Mouse (Mus musculus): ENCODE data around the gene Tmem80. TPM values are rescaled to one million over a fixed set of nuclear protein-coding genes. Genes with fewer than 3 reads are reported as not detected.
A peak's percentile ranks its signal among the peaks of the same experiment; 100 is the strongest.

Tmem80 gene
- total and polyA plus RNA-seq, 2 experiments from 2014 or later: 36.4 to 42.0 TPM

DNA sequence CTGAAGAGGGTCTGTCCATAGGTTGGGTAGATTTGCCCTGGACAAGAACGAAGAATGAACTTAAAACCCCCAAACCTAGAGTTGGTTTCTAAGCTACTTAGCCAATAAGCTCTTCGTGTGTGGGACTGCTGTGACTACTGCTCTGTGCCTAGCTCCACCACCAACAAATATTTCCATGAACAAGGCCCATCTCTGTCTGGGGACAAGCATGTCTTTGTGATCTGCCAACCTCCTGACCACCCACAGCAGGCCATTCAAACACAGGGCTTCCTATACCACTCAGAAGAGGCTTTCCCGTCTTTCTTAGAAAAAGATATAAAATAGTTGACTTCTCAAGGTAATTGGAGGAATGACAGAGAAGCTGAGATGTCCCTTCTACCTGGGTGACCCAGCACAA is 37.5 kb downstream of the Tmem80 start:
- no peak for DNase-seq (ENCODE audit: low spot score)
- 66% methylated on average over 3 of the region's 3 CpGs for WGBS
- Histone ChIP-seq H3K4me1 (ENCODE audit: insufficient read depth, low read length) (no peaks in the 10 kb centered on the region), H3K4me2 (ENCODE audit: low read depth, low read length) (no peak overlapping the region), H3K4me3 (ENCODE audit: low read length) (no peak overlapping the region), H3K27me3 (ENCODE audit: insufficient read depth, low read length) (no peaks in the 10 kb centered on the region), H3K27ac (no peak overlapping the region), H3K36me3 (ENCODE audit: insufficient read depth, low read length) (no peaks in the 10 kb centered on the region), H3K9ac (replicated peaks; ENCODE audit: low read length) (no peak overlapping the region), H3K9me3 (ENCODE audit: low read length) (no peaks in the 10 kb centered on the region)
- no peak for ATAC-seq
- no peak for TF ChIP-seq CTCF (IDR thresholded peaks at IDR 0.05; ENCODE audit: low read depth)

DNA sequence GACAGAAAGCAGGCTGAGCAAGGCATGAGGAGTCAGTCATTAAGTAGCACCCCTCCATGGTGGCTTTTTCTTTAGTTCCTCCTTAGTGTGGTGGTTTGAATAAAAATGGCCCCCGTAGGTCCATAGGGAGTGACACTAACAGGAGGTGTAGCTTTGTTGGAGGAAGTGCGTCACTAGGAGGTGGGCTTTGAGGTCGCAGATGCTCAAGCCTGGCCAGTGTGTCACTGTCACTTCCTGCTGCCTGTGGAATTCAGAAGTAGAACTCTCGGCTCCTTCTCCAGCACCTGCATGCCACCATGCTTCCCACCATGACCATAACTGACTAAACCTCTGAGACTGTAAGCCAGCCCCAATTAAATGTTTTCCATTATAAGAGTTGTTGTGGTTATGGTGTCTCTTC is 39.8 kb downstream of the Tmem80 start:
- Histone ChIP-seq H3K27me3 (ENCODE audit: insufficient read depth, low read length) (no peaks in the 10 kb centered on the region), H3K4me2 (ENCODE audit: low read depth, low read length) (no peak overlapping the region), H3K4me3 (ENCODE audit: low read length) (no peak overlapping the region), H3K9ac (replicated peaks; ENCODE audit: low read length) (no peak overlapping the region), H3K4me1 (ENCODE audit: insufficient read depth, low read length) (no peaks in the 10 kb centered on the region), H3K36me3 (ENCODE audit: insufficient read depth, low read length) (no peaks in the 10 kb centered on the region), H3K9me3 (ENCODE audit: low read length) (no peaks in the 10 kb centered on the region), H3K27ac (no peak overlapping the region)
- WGBS: 84% methylated on average over 4 of the region's 4 CpGs
- DNase-seq (ENCODE audit: low spot score) (no peak), ATAC-seq (no peak)
- no peak for TF ChIP-seq CTCF (IDR thresholded peaks at IDR 0.05; ENCODE audit: low read depth)

DNA sequence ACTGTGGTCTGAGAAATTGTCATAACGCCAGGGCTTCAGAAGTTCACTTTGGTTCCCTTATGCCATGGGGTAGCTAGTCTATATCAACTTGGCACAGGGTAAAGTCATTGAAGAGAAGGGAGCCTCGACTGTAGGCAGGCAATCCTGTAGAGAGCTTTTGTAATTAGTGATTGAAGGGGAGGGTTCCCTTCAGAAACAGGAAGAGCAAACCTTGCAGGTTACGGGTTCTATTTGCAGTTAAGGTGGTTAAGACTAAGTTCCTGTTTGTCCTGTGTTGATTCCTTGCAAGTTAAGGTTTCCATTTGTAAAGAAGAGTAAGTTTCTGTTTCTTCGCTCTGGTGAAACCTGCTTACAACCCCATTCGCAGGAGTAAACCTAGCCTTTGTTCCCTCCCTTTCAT is 42.4 kb downstream of the Tmem80 start:
- no peak for TF ChIP-seq CTCF (IDR thresholded peaks at IDR 0.05; ENCODE audit: low read depth)
- Histone ChIP-seq H3K4me3 (ENCODE audit: low read length) (no peak overlapping the region), H3K36me3 (ENCODE audit: insufficient read depth, low read length) (no peaks in the 10 kb centered on the region), H3K4me1 (ENCODE audit: insufficient read depth, low read length) (no peaks in the 10 kb centered on the region), H3K4me2 (ENCODE audit: low read depth, low read length) (no peak overlapping the region), H3K27ac (no peak overlapping the region), H3K27me3 (ENCODE audit: insufficient read depth, low read length) (no peaks in the 10 kb centered on the region), H3K9me3 (ENCODE audit: low read length) (no peaks in the 10 kb centered on the region), H3K9ac (replicated peaks; ENCODE audit: low read length) (no peak overlapping the region)
- ATAC-seq (no peak), DNase-seq (ENCODE audit: low spot score) (no peak)
- 67% methylated on average over 5 of the region's 5 CpGs for WGBS

DNA sequence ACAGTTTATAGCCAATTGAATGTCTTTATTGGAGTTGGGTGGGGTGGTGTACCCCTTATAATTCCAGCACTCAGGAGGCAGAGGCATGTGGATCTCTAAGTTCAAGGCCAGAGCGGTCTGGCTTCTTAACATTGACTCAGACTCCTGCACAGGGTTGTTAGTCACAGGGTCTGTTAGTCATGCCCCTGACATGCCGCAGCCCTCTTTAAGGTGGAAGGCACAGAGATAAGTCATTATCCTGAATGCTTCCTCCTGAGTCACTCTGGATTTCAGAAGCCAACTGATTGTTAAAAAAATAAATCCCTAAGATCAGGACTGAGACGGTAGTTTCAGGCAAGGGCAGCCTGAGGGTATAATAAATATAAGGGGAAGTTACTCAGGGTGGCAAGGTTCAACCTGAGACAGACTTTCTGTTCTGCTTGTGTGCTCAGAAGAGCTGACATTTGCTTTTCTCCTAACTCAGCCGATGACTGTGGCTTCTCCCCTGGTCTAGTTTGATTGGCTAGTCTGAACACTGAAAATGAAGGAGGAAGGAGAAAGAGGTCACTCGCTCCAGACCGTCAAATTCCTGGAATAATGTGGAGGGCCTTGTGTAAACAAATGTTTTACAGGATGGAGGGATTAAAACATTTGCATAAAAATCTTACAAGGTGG is 44.5 kb downstream of the Tmem80 start:
- DNase-seq (ENCODE audit: low spot score): no peak
- H3K9me3 ChIP-seq (ENCODE audit: low read length): no peaks in the 10 kb centered on the region
- TF ChIP-seq CTCF (IDR thresholded peaks at IDR 0.05; ENCODE audit: low read depth): no peak
- ATAC-seq: no peak
- H3K4me3 ChIP-seq (ENCODE audit: low read length): no peak overlapping the region
- 72% methylated on average over 6 of the region's 6 CpGs for WGBS
- H3K4me2 ChIP-seq (ENCODE audit: low read depth, low read length): no peak overlapping the region
- H3K4me1 ChIP-seq (ENCODE audit: insufficient read depth, low read length): no peaks in the 10 kb centered on the region
- no peak overlapping the region for H3K27ac ChIP-seq
- H3K36me3 ChIP-seq (ENCODE audit: insufficient read depth, low read length): no peaks in the 10 kb centered on the region
- H3K9ac ChIP-seq (replicated peaks; ENCODE audit: low read length): no peak overlapping the region
- H3K27me3 ChIP-seq (ENCODE audit: insufficient read depth, low read length): no peaks in the 10 kb centered on the region

DNA sequence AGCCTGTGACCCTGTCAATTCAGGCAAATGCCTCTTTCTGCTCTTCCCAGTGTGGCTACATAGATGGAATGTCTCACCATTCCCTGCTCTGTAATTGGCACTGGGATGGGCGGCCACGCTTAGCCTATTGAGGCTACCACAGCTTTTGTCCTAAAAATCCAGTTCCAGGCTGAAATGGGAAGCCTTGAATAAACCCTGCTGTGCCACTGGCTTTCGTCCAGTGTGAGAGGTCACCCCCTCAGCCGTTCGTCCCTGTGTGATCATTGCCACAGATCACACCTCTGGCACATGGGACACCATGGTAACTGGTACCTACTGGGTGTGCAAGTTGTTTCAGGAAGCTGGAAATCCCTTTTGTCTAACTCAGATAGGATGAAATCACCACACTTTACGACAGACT is 46.1 kb downstream of the Tmem80 start:
- no peak overlapping the region for H3K4me2 ChIP-seq (ENCODE audit: low read depth, low read length)
- H3K36me3 ChIP-seq (ENCODE audit: insufficient read depth, low read length): no peaks in the 10 kb centered on the region
- 20% methylated on average over 6 of the region's 6 CpGs for WGBS
- ATAC-seq (peak; percentile 59; the same call in 1 of the 2 replicates), DNase-seq (ENCODE audit: low spot score) (no peak)
- no peak for TF ChIP-seq CTCF (IDR thresholded peaks at IDR 0.05; ENCODE audit: low read depth)
- no peaks in the 10 kb centered on the region for H3K9me3 ChIP-seq (ENCODE audit: low read length)
- no peak overlapping the region for H3K27ac ChIP-seq
- no peaks in the 10 kb centered on the region for H3K27me3 ChIP-seq (ENCODE audit: insufficient read depth, low read length)
- H3K9ac ChIP-seq (replicated peaks; ENCODE audit: low read length): no peak overlapping the region
- no peaks in the 10 kb centered on the region for H3K4me1 ChIP-seq (ENCODE audit: insufficient read depth, low read length)
- no peak overlapping the region for H3K4me3 ChIP-seq (ENCODE audit: low read length)

DNA sequence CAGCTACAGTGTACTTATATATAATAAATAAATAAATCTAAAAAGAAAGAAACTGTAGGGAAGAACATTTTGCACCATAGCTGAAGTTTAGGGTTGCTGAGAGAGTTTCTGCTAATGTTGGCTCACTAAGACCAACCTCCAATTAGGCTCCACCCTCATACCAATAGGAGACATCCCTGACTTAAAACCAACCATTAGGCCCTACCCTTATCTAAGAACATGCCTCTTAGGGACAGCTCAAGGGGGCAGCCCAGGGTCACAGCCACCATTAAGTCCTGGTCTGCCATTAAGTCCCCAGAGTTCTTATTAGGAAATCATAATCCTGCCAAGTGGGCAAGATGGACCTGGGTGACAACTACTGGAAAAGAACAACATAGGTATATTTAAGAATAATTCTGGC is 46.9 kb downstream of the Tmem80 start:
- Histone ChIP-seq H3K4me1 (ENCODE audit: insufficient read depth, low read length) (no peaks in the 10 kb centered on the region), H3K27ac (no peak overlapping the region), H3K9me3 (ENCODE audit: low read length) (no peaks in the 10 kb centered on the region), H3K9ac (replicated peaks; ENCODE audit: low read length) (no peak overlapping the region), H3K27me3 (ENCODE audit: insufficient read depth, low read length) (no peaks in the 10 kb centered on the region), H3K4me3 (ENCODE audit: low read length) (no peak overlapping the region), H3K4me2 (ENCODE audit: low read depth, low read length) (no peak overlapping the region), H3K36me3 (ENCODE audit: insufficient read depth, low read length) (no peaks in the 10 kb centered on the region)
- DNase-seq (ENCODE audit: low spot score): no peak
- ATAC-seq: no peak
- no peak for TF ChIP-seq CTCF (IDR thresholded peaks at IDR 0.05; ENCODE audit: low read depth)

DNA sequence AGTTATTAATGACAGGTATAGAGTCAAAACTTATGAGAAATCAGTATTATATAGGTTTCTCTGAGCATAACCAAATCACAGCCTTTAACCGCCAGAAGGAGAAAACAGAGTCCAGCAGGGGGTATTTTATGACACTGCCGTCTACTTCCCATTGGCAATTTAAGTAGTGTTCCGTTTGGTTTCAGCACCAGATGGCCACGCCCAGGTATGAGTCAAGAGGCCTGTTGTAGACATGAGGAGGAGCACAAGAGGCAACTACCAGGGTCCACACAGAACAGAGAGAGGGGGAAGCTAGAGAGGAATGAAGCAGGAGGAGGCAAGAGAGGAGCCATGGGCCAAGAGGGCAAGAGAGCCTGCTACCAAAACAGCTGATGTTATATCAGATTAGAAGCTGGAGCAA is 52.0 kb downstream of the Tmem80 start:
- H3K4me3 ChIP-seq (ENCODE audit: low read length): no peak overlapping the region
- 69% methylated on average over 4 of the region's 4 CpGs for WGBS
- no peak overlapping the region for H3K4me2 ChIP-seq (ENCODE audit: low read depth, low read length)
- no peaks in the 10 kb centered on the region for H3K4me1 ChIP-seq (ENCODE audit: insufficient read depth, low read length)
- H3K27ac ChIP-seq: no peak overlapping the region
- H3K9me3 ChIP-seq (ENCODE audit: low read length): no peaks in the 10 kb centered on the region
- DNase-seq (ENCODE audit: low spot score) (no peak), ATAC-seq (no peak)
- no peaks in the 10 kb centered on the region for H3K27me3 ChIP-seq (ENCODE audit: insufficient read depth, low read length)
- H3K36me3 ChIP-seq (ENCODE audit: insufficient read depth, low read length): no peaks in the 10 kb centered on the region
- no peak overlapping the region for H3K9ac ChIP-seq (replicated peaks; ENCODE audit: low read length)
- no peak for TF ChIP-seq CTCF (IDR thresholded peaks at IDR 0.05; ENCODE audit: low read depth)
